Mouse (Mus musculus) cortical plate, adult 2 months (tissue): ENCODE measurements at regions not wholly inside any gene's neighbourhood (a gene's known extent, or its start where the extent isn't known, plus 50 kb on each side); places are given as distances from the start of the nearest gene placed in this dataset.

Source experiments
- H3K27ac ChIP-seq: fragments of 200-500 bp; 2 replicates; pipeline ENCODE4 v1.5.1; 2012; ENCODE audit warnings: low read length, control low read depth, inconsistent platforms; ENCODE audit not compliant: insufficient read depth
- H3K4me1 ChIP-seq: fragments of 200-500 bp; 2 replicates; pipeline ENCODE4 v1.6.1; 2011; ENCODE audit warnings: low read length; ENCODE audit not compliant: control insufficient read depth, insufficient read depth
- H3K4me3 ChIP-seq: fragments of 200-500 bp; 2 replicates; pipeline ENCODE4 v1.5.1; 2011; ENCODE audit warnings: mild to moderate bottlenecking, low read length, control low read depth; ENCODE audit not compliant: insufficient read depth
- CTCF ChIP-seq: fragments of 200-500 bp; IDR thresholded peaks from 2 replicates; pipeline ENCODE4 v1.5.1; 2011; ENCODE audit warnings: mild to moderate bottlenecking, control low read depth, low read length; ENCODE audit not compliant: insufficient read depth; ENCODE audit errors: extremely low read depth
- POLR2A ChIP-seq: fragments of 200-500 bp; IDR thresholded peaks from 2 replicates; pipeline ENCODE4 v1.6.1; 2011; ENCODE audit warnings: mild to moderate bottlenecking, low read length, control low read depth; ENCODE audit not compliant: insufficient read depth; ENCODE audit errors: extremely low read depth

DNA sequence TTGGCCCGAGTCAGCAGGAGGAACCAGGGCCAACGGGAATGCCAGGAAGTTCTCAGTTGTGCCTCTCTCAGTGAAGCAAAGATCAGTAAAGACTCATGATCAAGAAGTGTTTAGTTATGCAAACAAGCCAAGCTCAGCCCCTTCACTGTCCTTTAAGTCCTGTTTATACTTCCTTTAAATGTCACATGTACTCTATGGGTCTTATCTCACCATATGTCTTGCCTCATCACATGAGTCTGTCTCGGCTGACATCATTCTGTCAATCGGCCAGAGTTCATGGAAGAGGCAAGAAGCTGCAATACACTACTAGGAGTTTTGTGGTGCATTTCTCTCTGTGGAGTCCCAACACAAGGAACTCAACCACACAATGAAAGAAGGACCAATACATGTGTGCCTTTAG lies 71.8 kb downstream of the Scp2d1 start:
- TF ChIP-seq POLR2A (no peak), CTCF (no peak)
- no peaks in the 10 kb centered on the region for H3K4me1 ChIP-seq
- no peak overlapping the region for H3K27ac ChIP-seq
- H3K4me3 ChIP-seq: no peak overlapping the region

DNA sequence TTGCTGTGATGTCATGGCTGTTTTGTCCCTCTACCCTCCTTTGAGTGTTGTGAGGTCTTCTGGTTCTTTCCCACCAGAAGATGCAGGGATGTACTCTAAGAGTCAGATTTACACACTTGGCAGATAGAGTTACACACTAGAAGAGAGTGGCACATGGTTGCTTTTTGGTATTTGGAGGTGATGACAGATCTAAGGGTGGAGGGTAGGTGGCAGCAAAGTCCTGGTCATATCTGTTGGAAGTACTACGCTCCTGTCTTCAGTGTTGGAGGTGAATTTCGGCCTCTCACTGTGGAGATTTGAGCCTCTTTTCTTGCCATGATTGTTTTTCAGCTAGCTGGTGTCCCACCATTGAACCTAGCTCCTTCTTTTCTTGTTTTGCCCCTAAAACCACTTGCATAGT lies 73.0 kb downstream of the Scp2d1 start:
- Histone ChIP-seq H3K4me1 (no peaks in the 10 kb centered on the region), H3K27ac (no peak overlapping the region), H3K4me3 (no peak overlapping the region)
- TF ChIP-seq CTCF (peak; percentile 17; the same call in 1 of the 2 replicates), POLR2A (no peak)

DNA sequence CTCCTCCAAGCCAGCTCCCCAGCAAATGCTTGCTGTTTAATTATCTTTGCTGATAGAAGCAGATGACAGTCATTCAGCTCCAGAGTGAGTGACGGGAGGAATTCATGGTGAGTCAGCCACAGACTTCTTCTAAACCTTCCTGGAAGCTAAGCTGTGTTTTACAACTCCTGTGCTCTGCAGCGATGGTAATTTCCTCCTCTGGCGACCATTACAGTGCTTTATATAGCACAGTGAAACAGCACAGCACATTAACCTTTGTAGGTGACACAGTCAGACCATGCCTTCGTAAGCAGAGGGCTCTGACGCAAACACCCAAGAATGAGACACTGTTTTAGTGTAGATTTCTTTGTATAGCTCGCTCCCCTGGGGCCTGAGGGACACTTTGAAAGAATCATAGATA lies 83.3 kb downstream of the Scp2d1 start:
- no peak overlapping the region for H3K27ac ChIP-seq
- H3K4me1 ChIP-seq: no peaks in the 10 kb centered on the region
- no peak for TF ChIP-seq CTCF
- TF ChIP-seq POLR2A: no peak
- no peak overlapping the region for H3K4me3 ChIP-seq

DNA sequence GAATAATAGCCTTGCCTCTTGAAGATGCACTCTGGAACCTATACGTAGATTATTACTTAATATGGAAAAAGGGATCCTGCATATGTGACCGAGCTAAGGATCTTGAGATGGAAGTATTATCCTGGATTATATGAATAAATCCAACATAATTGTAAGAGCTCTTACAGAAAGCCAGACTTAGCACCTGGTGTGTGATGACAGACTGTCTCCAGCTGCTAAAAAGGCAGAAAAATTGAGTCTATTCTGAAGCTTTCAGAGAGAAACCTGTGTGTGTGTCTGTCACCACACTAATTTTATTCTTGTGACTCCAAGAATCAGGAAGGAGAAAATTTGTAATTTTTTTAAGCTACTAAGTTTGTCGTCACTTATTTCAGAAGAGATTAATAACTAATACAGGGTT lies 122.4 kb downstream of the Scp2d1 start:
- H3K4me3 ChIP-seq: no peak overlapping the region
- H3K27ac ChIP-seq: no peak overlapping the region
- no peak for TF ChIP-seq POLR2A
- TF ChIP-seq CTCF: no peak
- H3K4me1 ChIP-seq: no peaks in the 10 kb centered on the region

DNA sequence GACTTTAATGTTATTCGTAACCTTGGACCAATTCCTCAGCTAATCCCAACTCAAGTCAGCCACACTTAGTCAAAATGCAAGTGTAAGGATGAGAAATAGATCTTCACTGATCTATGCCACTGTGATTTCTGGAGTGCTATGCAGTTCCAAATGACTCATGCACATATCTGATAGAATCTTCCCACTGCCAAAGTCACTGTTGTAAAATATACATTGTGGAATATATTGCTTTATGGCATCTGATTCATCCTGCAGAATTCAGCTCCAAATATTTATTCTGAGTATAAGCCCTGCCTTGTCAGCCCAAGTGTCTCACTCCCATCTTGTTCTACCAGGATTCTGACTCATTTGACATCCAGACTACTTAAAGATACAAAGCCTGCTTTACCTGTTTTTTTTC lies 123.0 kb downstream of the Scp2d1 start:
- Histone ChIP-seq H3K4me3 (no peak overlapping the region), H3K4me1 (no peaks in the 10 kb centered on the region), H3K27ac (no peak overlapping the region)
- no peak for TF ChIP-seq POLR2A
- no peak for TF ChIP-seq CTCF

DNA sequence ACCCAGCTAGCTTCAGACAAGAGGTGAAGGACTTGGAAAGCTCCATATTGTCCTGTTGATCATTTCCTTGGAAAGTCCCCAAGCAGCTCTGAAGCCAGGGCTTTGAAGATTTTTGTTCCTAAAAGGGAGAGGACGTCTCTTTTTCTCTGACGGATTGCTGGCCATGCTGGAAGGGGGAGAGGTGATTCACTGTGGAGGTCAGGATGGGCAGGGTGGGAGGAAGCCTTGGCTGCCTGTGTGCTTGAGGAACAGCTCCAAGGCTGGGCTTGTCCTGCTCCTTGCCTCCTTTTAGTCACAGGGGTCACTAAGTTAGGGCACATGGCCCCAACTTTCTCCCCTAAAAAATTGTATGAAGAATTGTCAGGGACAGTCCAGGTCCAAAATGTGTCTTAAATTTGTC lies 125.8 kb downstream of the Scp2d1 start:
- TF ChIP-seq CTCF: no peak
- no peak for TF ChIP-seq POLR2A
- Histone ChIP-seq H3K27ac (no peak overlapping the region), H3K4me3 (no peak overlapping the region), H3K4me1 (no peaks in the 10 kb centered on the region)
